Mouse (Mus musculus): ENCODE measurements around the gene Hmox2. TPM values are rescaled to one million over a fixed set of nuclear protein-coding genes. Genes with fewer than 3 reads are reported as not detected.
"Not testable (repeated sequence)": the region's sequence is repeated elsewhere in the genome, so short reads cannot be mapped to it uniquely, and the experiment has no call there.

Hmox2 gene
- 92.8 and 96.0 TPM in 2 replicates for polyA plus RNA-seq (2015; fragmentation: Nextera tagmentation; extraction: Ambion mirVana)

DNA sequence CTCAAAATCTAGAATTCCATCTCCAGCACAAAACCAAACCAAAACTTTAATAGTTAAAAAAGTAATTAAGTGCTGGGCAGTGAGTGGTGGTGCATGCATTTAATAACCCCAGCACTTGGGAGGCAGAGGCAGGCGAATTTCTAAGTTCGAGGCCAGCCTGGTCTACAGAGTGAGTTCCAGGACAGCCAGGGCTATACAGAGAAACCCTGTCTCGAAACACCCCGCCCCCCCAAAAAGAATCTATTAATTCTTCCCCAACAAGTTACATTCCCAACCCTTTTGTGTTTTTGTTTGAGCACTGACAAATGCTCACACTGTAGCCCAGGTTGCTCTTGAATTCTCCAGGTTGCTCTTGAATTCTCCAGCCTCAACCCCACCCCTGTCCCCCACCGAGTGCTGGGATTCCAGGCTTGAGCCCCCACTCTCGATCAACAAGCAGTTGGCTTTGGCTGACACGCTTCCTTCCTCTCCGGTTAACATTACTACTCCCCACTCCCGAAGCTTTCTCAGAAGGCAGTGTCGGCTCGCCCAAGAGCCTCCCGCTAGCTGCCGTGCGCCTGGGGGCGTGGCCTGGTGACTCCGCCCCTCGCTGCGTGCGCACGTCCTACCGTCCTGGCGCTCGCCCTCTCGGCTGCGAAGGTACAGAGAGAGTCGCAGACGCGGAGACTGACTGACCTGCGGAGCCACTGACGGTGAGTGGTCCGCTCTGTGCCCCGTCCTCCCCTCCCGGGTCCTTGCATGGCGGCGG, at the start of gene Hmox2:
TSS of gene Hmox2 (plus strand) at position 582 of the 748 bp plus-strand sequence.
- peak within 1 kb of the TSS; percentile 92 for H3K4me3 ChIP-seq
- peak within 1 kb of the TSS; percentile 97 for H3K9ac ChIP-seq
- 4% methylated on average over 35 of the region's 35 CpGs for WGBS
- no peaks in the 10 kb centered on the region for H3K9me3 ChIP-seq
- no peaks in the 10 kb centered on the region for H3K27me3 ChIP-seq (replicated peaks)
- peak within 1 kb of the TSS; percentile 94 for H3K27ac ChIP-seq (replicated peaks)
- ATAC-seq (ENCODE audit: extremely low read depth, insufficient number of reproducible peaks, low FRiP score, low TSS enrichment) = peak; percentile 88
- 0 out of 2 replicates have a peak, but pooled peaks cover 2% of the 10 kb centered on the region for H3K36me3 ChIP-seq
- peaks cover 31% of the 10 kb centered on the region for H3K4me1 ChIP-seq
- peak within 1 kb of the TSS; percentile 92 for H3K4me2 ChIP-seq

- no peak for ATAC-seq (ENCODE audit: extremely low read depth, insufficient number of reproducible peaks, low FRiP score, low TSS enrichment)
- H3K27me3 ChIP-seq (replicated peaks) = no peaks in the 10 kb centered on the region
- no peak overlapping the region for H3K4me2 ChIP-seq
- no peak overlapping the region for H3K9ac ChIP-seq
- H3K36me3 ChIP-seq = peaks cover 40% of the 10 kb centered on the region
- 90% methylated on average over 5 of the region's 5 CpGs for WGBS
- no peaks in the 10 kb centered on the region for H3K9me3 ChIP-seq
- peaks cover 17% of the 10 kb centered on the region for H3K4me1 ChIP-seq
- no peak overlapping the region for H3K27ac ChIP-seq (replicated peaks)
- H3K4me3 ChIP-seq = no peak overlapping the region
Observed at GRCm38 (mm10) chr16:4676836-4677235, 49.3 kb upstream of the Hmox2 start.

DNA sequence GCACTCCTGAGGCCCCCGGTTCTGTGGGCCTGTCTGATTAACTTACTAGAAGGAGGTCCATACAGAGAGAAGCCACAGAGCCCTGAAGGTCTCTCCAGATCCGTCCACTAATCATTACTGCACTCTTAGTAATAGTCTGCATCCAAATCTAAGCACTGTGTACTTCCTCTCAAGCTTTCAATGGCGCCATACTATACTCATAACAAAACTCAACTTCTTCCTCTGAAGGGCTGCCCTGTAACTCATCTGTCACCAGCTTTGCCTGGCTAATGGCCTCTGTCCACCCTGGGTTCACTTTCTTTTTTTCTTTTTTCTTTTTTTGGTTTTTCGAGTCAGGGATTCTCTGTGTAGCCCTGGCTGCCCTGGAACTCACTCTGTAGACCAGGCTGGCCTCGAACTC, 48.1 kb upstream of the Hmox2 start:
- no peaks in the 10 kb centered on the region for H3K27me3 ChIP-seq (replicated peaks)
- peaks cover 30% of the 10 kb centered on the region for H3K36me3 ChIP-seq
- H3K9ac ChIP-seq = peak overlapping the region; percentile 37; the same call in 1 of the 2 replicates
- ATAC-seq (ENCODE audit: extremely low read depth, insufficient number of reproducible peaks, low FRiP score, low TSS enrichment) = no peak
- 61% methylated on average over 5 of the region's 5 CpGs for WGBS
- peaks cover 19% of the 10 kb centered on the region for H3K4me1 ChIP-seq
- no peak overlapping the region for H3K27ac ChIP-seq (replicated peaks)
- H3K4me2 ChIP-seq = peak overlapping the region; percentile 93
- H3K4me3 ChIP-seq = peak overlapping the region; percentile 73; the same call in 1 of the 2 replicates
- H3K9me3 ChIP-seq = no peaks in the 10 kb centered on the region

DNA sequence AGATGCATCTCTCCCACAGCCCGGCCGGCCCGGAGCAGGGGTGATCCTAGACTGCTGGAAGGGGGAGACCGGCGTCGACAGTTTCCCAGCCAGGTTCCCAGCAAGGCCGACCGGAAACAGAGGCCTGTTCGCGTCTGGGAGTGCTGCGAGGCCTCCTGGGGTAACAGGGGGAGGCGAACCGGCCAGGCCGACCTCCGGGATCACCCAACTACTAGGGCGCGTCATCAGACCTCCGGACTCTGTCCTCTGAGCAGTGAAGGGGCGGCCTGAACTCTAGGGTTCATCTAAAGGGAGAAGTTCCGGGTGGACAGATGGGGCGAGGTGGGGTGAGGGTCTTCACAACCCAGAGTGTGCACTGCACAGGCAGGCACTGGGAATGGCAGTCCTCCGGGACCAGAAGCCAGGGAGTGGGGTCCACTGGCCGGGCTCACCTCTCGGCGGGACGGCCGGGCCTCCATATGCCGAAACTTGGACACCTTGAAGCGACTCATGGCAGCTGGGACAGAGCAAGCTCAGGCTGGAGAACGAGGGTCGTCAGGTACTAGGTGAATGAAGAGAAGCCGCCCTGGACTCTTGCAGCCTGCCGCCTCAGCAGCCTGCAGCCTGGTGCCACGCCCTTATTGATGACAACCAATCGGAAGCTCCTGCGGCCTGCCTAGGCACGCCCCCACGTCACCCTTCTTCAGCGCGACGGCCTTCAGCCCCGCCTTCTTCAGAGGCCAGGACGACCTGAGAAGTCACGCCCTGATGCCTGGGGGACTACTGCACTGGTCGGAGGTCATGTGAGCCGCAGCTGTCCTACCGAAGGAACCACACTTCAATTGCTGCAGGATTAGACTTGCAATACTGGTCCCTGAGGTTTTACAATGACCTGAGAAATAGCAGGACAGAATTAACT, 46.8 kb upstream of the Hmox2 start, which contains the start of gene Coro7:
TSS of gene Coro7 (minus strand) at position 657 of the 898 bp plus-strand sequence.
- peak; percentile 92 for ATAC-seq (ENCODE audit: extremely low read depth, insufficient number of reproducible peaks, low FRiP score, low TSS enrichment)
- WGBS = under 1% methylated on average over 47 of the region's 47 CpGs

DNA sequence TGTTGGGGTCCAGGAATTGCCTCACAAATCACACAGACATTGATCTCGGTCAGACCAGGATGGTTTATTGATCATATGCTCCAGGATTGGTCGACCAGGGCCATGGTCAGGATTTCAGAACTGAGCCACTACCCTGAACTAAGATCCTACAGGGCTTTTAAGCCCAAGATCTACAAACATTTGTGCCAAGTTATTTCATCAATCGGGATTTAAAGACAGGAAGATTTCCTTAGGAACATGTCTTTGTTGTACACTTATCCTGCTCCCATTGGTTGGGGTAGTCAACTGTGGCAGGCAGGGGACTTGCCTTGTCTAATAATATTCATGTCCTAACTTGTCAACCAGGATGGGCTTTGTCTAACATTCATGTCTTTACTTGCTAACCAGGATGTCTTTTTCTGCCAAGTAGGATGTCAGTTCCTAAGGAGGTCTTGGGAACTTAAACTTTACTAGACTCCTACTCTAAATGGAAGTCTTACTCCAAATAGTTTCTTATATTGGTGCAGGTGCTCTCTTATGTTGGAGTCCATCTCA, 45.2 kb upstream of the Hmox2 start:
- ATAC-seq (ENCODE audit: extremely low read depth, insufficient number of reproducible peaks, low FRiP score, low TSS enrichment); H3K4me3 ChIP-seq; H3K9me3 ChIP-seq; H3K36me3 ChIP-seq; H3K4me2 ChIP-seq; H3K27ac ChIP-seq (replicated peaks); H3K9ac ChIP-seq; H3K27me3 ChIP-seq (replicated peaks): not testable (repeated sequence)
- WGBS = 73% methylated on average over 3 of the region's 3 CpGs
- H3K4me1 ChIP-seq = peaks cover 35% of the 10 kb centered on the region

More for the DNA sequence above, 46.8 kb upstream of the Hmox2 start, which contains the start of gene Coro7:
- peaks cover 24% of the 10 kb centered on the region for H3K4me1 ChIP-seq
- peaks cover 18% of the 10 kb centered on the region for H3K36me3 ChIP-seq
- H3K27ac ChIP-seq (replicated peaks) = peak within 1 kb of the TSS; percentile 61
- H3K27me3 ChIP-seq (replicated peaks) = no peaks in the 10 kb centered on the region
- H3K4me3 ChIP-seq = peak within 1 kb of the TSS; percentile 73
- peak within 1 kb of the TSS; percentile 79 for H3K9ac ChIP-seq
- H3K4me2 ChIP-seq = peak within 1 kb of the TSS; percentile 93
- H3K9me3 ChIP-seq = no peaks in the 10 kb centered on the region

GRCm38 (mm10) chr16:4682628-4683179, 43.5 kb upstream of the Hmox2 start:
- WGBS = 74% methylated on average over 4 of the region's 4 CpGs
- peak overlapping the region; percentile 80 for H3K4me3 ChIP-seq
- peaks cover 11% of the 10 kb centered on the region for H3K36me3 ChIP-seq
- H3K27me3 ChIP-seq (replicated peaks) = no peaks in the 10 kb centered on the region
- no peaks in the 10 kb centered on the region for H3K9me3 ChIP-seq
- peak overlapping the region; percentile 92; the same call in 1 of the 2 replicates for H3K9ac ChIP-seq
- no peak for ATAC-seq (ENCODE audit: extremely low read depth, insufficient number of reproducible peaks, low FRiP score, low TSS enrichment)
- H3K4me1 ChIP-seq = peaks cover 35% of the 10 kb centered on the region
- peak overlapping the region; percentile 91 for H3K4me2 ChIP-seq
- 0 out of 2 replicates have a peak overlapping the region, but pooled peaks have one; percentile 87 for H3K27ac ChIP-seq (replicated peaks)

GRCm38 (mm10) chr16:4683193-4683580, 43.0 kb upstream of the Hmox2 start:
- WGBS = 27% methylated on average over 9 of the region's 9 CpGs
- peak overlapping the region; percentile 80 for H3K4me3 ChIP-seq
- peak overlapping the region; percentile 92 for H3K9ac ChIP-seq
- no peaks in the 10 kb centered on the region for H3K27me3 ChIP-seq (replicated peaks)
- H3K4me1 ChIP-seq = peaks cover 30% of the 10 kb centered on the region
- H3K27ac ChIP-seq (replicated peaks) = peak overlapping the region; percentile 87
- no peak for ATAC-seq (ENCODE audit: extremely low read depth, insufficient number of reproducible peaks, low FRiP score, low TSS enrichment)
- peak overlapping the region; percentile 91 for H3K4me2 ChIP-seq
- H3K36me3 ChIP-seq = peaks cover 16% of the 10 kb centered on the region
- H3K9me3 ChIP-seq = no peaks in the 10 kb centered on the region

GRCm38 (mm10) chr16:4683581-4684456, 42.3 kb upstream of the Hmox2 start:
- WGBS = under 1% methylated on average over 54 of the region's 54 CpGs
- Histone ChIP-seq H3K27me3 (replicated peaks) (no peaks in the 10 kb centered on the region), H3K9me3 (no peaks in the 10 kb centered on the region), H3K36me3 (peaks cover 20% of the 10 kb centered on the region), H3K4me1 (peaks cover 24% of the 10 kb centered on the region), H3K9ac (peak overlapping the region; percentile 92), H3K4me2 (peak overlapping the region; percentile 91), H3K27ac (replicated peaks) (peak overlapping the region; percentile 87), H3K4me3 (peak overlapping the region; percentile 80)
- peak; percentile 76 for ATAC-seq (ENCODE audit: extremely low read depth, insufficient number of reproducible peaks, low FRiP score, low TSS enrichment)

GRCm38 (mm10) chr16:4684457-4684791, 41.7 kb upstream of the Hmox2 start:
- ATAC-seq (ENCODE audit: extremely low read depth, insufficient number of reproducible peaks, low FRiP score, low TSS enrichment) = no peak
- WGBS = under 1% methylated on average over 9 of the region's 9 CpGs
- peak overlapping the region; percentile 87 for H3K27ac ChIP-seq (replicated peaks)

DNA sequence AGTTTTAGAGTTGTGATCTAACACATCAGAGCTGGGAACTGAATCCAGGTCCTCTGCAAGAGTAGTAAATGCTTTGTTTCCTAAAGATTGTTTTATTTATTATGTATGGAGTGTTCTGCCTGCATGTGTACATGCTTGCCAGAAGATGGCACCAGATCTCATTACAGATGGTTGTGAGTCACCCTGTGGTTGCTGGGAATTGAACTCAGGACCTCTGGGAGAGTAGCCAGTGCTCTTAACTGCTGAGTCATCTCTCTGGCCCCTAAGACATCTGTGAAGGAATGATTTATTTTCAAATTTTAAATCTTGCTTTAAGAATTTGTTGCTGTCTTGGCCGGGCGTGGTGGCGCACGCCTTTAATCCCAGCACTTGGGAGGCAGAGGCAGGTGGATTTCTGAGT, 36.8 kb upstream of the Hmox2 start:
- ATAC-seq (ENCODE audit: extremely low read depth, insufficient number of reproducible peaks, low FRiP score, low TSS enrichment); H3K9ac ChIP-seq; H3K9me3 ChIP-seq; H3K4me3 ChIP-seq; H3K27me3 ChIP-seq (replicated peaks); H3K4me2 ChIP-seq; H3K27ac ChIP-seq (replicated peaks): not testable (repeated sequence)
- 96% methylated on average over 4 of the region's 4 CpGs for WGBS
- H3K36me3 ChIP-seq = peaks cover 76% of the 10 kb centered on the region
- peaks cover 12% of the 10 kb centered on the region for H3K4me1 ChIP-seq

More at GRCm38 (mm10) chr16:4684457-4684791, 41.7 kb upstream of the Hmox2 start:
- Histone ChIP-seq H3K27me3 (replicated peaks) (no peaks in the 10 kb centered on the region), H3K9ac (peak overlapping the region; percentile 92), H3K36me3 (peaks cover 26% of the 10 kb centered on the region), H3K4me1 (peaks cover 19% of the 10 kb centered on the region), H3K4me3 (peak overlapping the region; percentile 80), H3K4me2 (peak overlapping the region; percentile 91), H3K9me3 (no peaks in the 10 kb centered on the region)

All from heart, embryonic 13.5 days (tissue).